Mouse (Mus musculus): ENCODE measurements at regions not wholly inside any gene's neighbourhood (a gene's known extent, or its start where the extent isn't known, plus 50 kb on each side); places are given as distances from the start of the nearest gene placed in this dataset.

DNA sequence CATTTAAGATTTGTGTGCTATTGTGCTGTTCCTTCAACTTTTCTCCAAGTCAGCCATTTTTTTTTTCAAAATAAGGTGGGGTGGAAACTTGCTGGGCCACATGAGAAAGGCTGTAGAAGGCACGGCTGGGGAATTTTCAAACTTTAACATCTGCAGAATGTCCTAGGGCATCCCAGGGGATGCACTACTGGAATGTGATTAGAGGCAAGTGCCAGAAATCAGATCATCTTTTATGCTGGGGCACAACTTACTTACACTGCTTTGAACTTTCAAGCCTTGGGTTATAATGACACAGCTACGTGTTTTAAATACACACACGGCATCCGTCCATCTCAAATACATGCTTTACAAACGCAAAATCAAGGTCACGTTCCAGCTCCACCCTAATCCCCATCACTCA is 463.0 kb downstream of the Pik3r1 start:
- no peak for TF ChIP-seq CTCF (IDR thresholded peaks at IDR 0.05; ENCODE audit: low read depth, low read length)
- TF ChIP-seq POLR2A (IDR thresholded peaks at IDR 0.05; ENCODE audit: borderline replicate concordance, low read depth, low read length), result no peak

All from bone marrow macrophage, adult 2 months (primary cell).